Mouse (Mus musculus) gastrocnemius, postnatal 4 days (tissue): ENCODE measurements around the gene Gm11127. TPM values are rescaled to one million over a fixed set of nuclear protein-coding genes. Genes with fewer than 3 reads are reported as not detected.

Source experiments
- total RNA-seq, 2 experiments: library from RNA; stranded (reverse); gene quantifications; 2 replicates each; pipeline ENCODE4 v1.2.3; 2021

Gm11127 gene
- total RNA-seq, 2 experiments from 2014 or later = 1.7 to 2.1 TPM

Other genes starting within 250 kb of the Gm11127 start
- gene Ier3, start 236.7 kb downstream of the Gm11127 start, total RNA-seq = 10 to 100 TPM; 11.1 to 13.1 TPM
- gene Flot1, start 235.1 kb downstream of the Gm11127 start, total RNA-seq = 10 to 100 TPM; 52.6 to 56.9 TPM
- 100 to 1,000 TPM; 408 to 451 TPM for gene Tubb5, start 220.1 kb downstream of the Gm11127 start, total RNA-seq
- gene Mdc1, start 216.9 kb downstream of the Gm11127 start, total RNA-seq = 10 to 100 TPM; 22.9 to 25.2 TPM
- gene Nrm, start 197.1 kb downstream of the Gm11127 start, total RNA-seq = 10 to 100 TPM; 20.8 to 26.4 TPM
- gene Ppp1r18, start 192.8 kb downstream of the Gm11127 start, total RNA-seq = 10 to 100 TPM; 30.2 to 32.7 TPM
- 10 to 100 TPM; 22.1 to 25.1 TPM for gene Dhx16, start 178.6 kb downstream of the Gm11127 start, total RNA-seq
- 10 to 100 TPM; 44.4 to 49.0 TPM for gene 2310061I04Rik, start 160.9 kb downstream of the Gm11127 start, total RNA-seq
- 10 to 100 TPM; 13.3 to 18.4 TPM for gene Atat1, start 148.3 kb downstream of the Gm11127 start, total RNA-seq
- gene Mrps18b, start 142.0 kb downstream of the Gm11127 start, total RNA-seq = 10 to 100 TPM; 40.5 to 46.8 TPM
- 10 to 100 TPM; 44.6 to 52.8 TPM for gene Ppp1r10, start 141.9 kb downstream of the Gm11127 start, total RNA-seq
- gene Abcf1, start 88.6 kb downstream of the Gm11127 start, total RNA-seq = 10 to 100 TPM; 74.3 to 75.6 TPM
- gene Gnl1, start 78.5 kb downstream of the Gm11127 start, total RNA-seq = 10 to 100 TPM; 34.3 to 38.7 TPM
- 10 to 100 TPM; 13.2 to 15.0 TPM for gene Prr3, start 78.1 kb downstream of the Gm11127 start, total RNA-seq
- gene H2-T24, start 37.8 kb downstream of the Gm11127 start, total RNA-seq = under 1 TPM; 0.44 to 0.76 TPM
- 1 to 10 TPM; 5.0 to 5.7 TPM for gene H2-T23, start 25.5 kb downstream of the Gm11127 start, total RNA-seq
- 10 to 100 TPM; 10.8 to 11.6 TPM for gene H2-T22, start 15.6 kb downstream of the Gm11127 start, total RNA-seq
- not detected for gene Gm6034, start 15.4 kb downstream of the Gm11127 start, total RNA-seq
- not detected for gene Gm19684, start 63.3 kb upstream of the Gm11127 start, total RNA-seq
- gene Gm7030, start 71.1 kb upstream of the Gm11127 start, total RNA-seq = not detected
- gene Gm8909, start 110.2 kb upstream of the Gm11127 start, total RNA-seq = not detected
- under 1 TPM; 0.18 to 0.27 TPM for gene H2-T3, start 131.9 kb upstream of the Gm11127 start, total RNA-seq
- gene Rpp21, start 199.7 kb upstream of the Gm11127 start, total RNA-seq = 10 to 100 TPM; 24.2 to 26.7 TPM
- gene Trim39, start 213.9 kb upstream of the Gm11127 start, total RNA-seq = 1 to 10 TPM; 6.2 to 9.9 TPM
- not detected for gene H2-M10.2, start 228.1 kb upstream of the Gm11127 start, total RNA-seq